Mouse (Mus musculus) large intestine, adult 2 months (tissue): Measurements from ENCODE around the gene Fcna. TPM values are rescaled to one million over a fixed set of nuclear protein-coding genes. Genes with fewer than 3 reads are reported as not detected.

Source experiments
- DNase-seq: peaks from one replicate; pipeline ENCODE4 v3.0.0-alpha.2; 2012; ENCODE audit warnings: low read depth, low spot score
- WGBS: fragments of 180-500 bp; shearing (Covaris S2); methylation state at CpG from one replicate; pipeline ENCODE4 v1.1.7; 2018; 5-methylcytosine and 5-hydroxymethylcytosine counted together
- polyA plus RNA-seq: library from polyadenylated mRNA; depleted of rRNA; stranded (reverse); fragments of >200 nt; gene quantifications from 2 replicates; pipeline ENCODE4 v1.2.3, GENCODE M21; 2012; rRNA removed

Gene Fcna
- 1.9 TPM in 2 replicates for polyA plus RNA-seq

- no peak for DNase-seq
- WGBS: 54% methylated on average over 6 of the region's 6 CpGs
These were observed at the start of gene Fcna for GRCm38 (mm10) chr2:25627811-25628210. Fcna (minus strand) TSS chr2:25628030.

- WGBS: 86% methylated on average over 3 of the region's 3 CpGs
- no peak for DNase-seq
These were observed 48.7 kb upstream of the Fcna start, which contains the start of gene Lcn6 for GRCm38 (mm10) chr2:25676486-25676885. Lcn6 (plus strand) TSS chr2:25676786.

- DNase-seq: no peak
- 64% methylated on average over 1 of the region's 1 CpGs for WGBS
These were observed 38.7 kb upstream of the Fcna start for GRCm38 (mm10) chr2:25666516-25666915.

- WGBS: 82% methylated on average over 5 of the region's 5 CpGs
- DNase-seq: no peak
These were observed 36.3 kb upstream of the Fcna start for GRCm38 (mm10) chr2:25664125-25664524.

GRCm38 (mm10) chr2:25663511-25663910 is 35.7 kb upstream of the Fcna start:
- no peak for DNase-seq
- 60% methylated on average over 1 of the region's 1 CpGs for WGBS

- no peak for DNase-seq
- 69% methylated on average over 6 of the region's 6 CpGs for WGBS
These were observed 33.6 kb upstream of the Fcna start for GRCm38 (mm10) chr2:25661245-25661970.

GRCm38 (mm10) chr2:25660279-25660678 is 32.4 kb upstream of the Fcna start:
- WGBS: 88% methylated on average over 8 of the region's 8 CpGs
- DNase-seq: no peak

GRCm38 (mm10) chr2:25657652-25658051 is 29.8 kb upstream of the Fcna start, which contains the start of gene Lcn5:
Lcn5 (plus strand) TSS chr2:25657952.
- no peak for DNase-seq

- DNase-seq: no peak
- 56% methylated on average over 4 of the region's 4 CpGs for WGBS
These were observed 29.4 kb upstream of the Fcna start for GRCm38 (mm10) chr2:25657246-25657645.

GRCm38 (mm10) chr2:25656691-25657090 is 28.9 kb upstream of the Fcna start:
- 74% methylated on average over 4 of the region's 4 CpGs for WGBS
- DNase-seq: no peak

- no peak for DNase-seq
- WGBS: 43% methylated on average over 1 of the region's 1 CpGs
These were observed 26.7 kb upstream of the Fcna start for GRCm38 (mm10) chr2:25654502-25654901.

- DNase-seq: no peak
- 57% methylated on average over 2 of the region's 2 CpGs for WGBS
These were observed 25.1 kb upstream of the Fcna start, which contains the start of gene Lcn8 for GRCm38 (mm10) chr2:25652902-25653301. Lcn8 (plus strand) TSS chr2:25653120.

- 15% methylated on average over 6 of the region's 6 CpGs for WGBS
- no peak for DNase-seq
These were observed 12.1 kb upstream of the Fcna start for GRCm38 (mm10) chr2:25639890-25640289.

GRCm38 (mm10) chr2:25634046-25634445 is 6.2 kb upstream of the Fcna start:
- 70% methylated on average over 1 of the region's 1 CpGs for WGBS

GRCm38 (mm10) chr2:25633616-25634015 is 5.8 kb upstream of the Fcna start:
- no peak for DNase-seq

More at GRCm38 (mm10) chr2:25634046-25634445, 6.2 kb upstream of the Fcna start:
- no peak for DNase-seq

GRCm38 (mm10) chr2:25628738-25629137 is 908 bp upstream of the Fcna start:
- 45% methylated on average over 4 of the region's 4 CpGs for WGBS
- DNase-seq: no peak

More at GRCm38 (mm10) chr2:25633616-25634015, 5.8 kb upstream of the Fcna start:
- WGBS: 85% methylated on average over 3 of the region's 3 CpGs

- 55% methylated on average over 5 of the region's 5 CpGs for WGBS
- no peak for DNase-seq
These were observed 1.8 kb downstream of the Fcna start for GRCm38 (mm10) chr2:25625986-25626385.

- peak; percentile 72 for DNase-seq
- WGBS: 5% methylated on average over 34 of the region's 34 CpGs
These were observed 6.3 kb downstream of the Fcna start, which contains the start of gene Tmem141 for GRCm38 (mm10) chr2:25621229-25622200. Tmem141 (minus strand) TSS chr2:25622005.

GRCm38 (mm10) chr2:25620852-25621228 is 7.0 kb downstream of the Fcna start:
- no peak for DNase-seq
- WGBS: 88% methylated on average over 4 of the region's 4 CpGs

- DNase-seq: no peak
These were observed 7.4 kb downstream of the Fcna start for GRCm38 (mm10) chr2:25620386-25620785.

More at GRCm38 (mm10) chr2:25620386-25620785, 7.4 kb downstream of the Fcna start:
- 90% methylated on average over 6 of the region's 6 CpGs for WGBS
